Mouse (Mus musculus): ENCODE measurements around the gene Tigit.

The Tigit gene

GRCm38 (mm10) chr16:43663978-43664579, at the start of gene Tigit:
Gene Tigit (minus strand): TSS chr16:43664146.
- DNase-seq (ENCODE audit: low read depth, low spot score), result peak; percentile 11

- no peak for DNase-seq (ENCODE audit: low read depth, low spot score)
Observed at GRCm38 (mm10) chr16:43711361-43711760, 47.4 kb upstream of the Tigit start.

DNA sequence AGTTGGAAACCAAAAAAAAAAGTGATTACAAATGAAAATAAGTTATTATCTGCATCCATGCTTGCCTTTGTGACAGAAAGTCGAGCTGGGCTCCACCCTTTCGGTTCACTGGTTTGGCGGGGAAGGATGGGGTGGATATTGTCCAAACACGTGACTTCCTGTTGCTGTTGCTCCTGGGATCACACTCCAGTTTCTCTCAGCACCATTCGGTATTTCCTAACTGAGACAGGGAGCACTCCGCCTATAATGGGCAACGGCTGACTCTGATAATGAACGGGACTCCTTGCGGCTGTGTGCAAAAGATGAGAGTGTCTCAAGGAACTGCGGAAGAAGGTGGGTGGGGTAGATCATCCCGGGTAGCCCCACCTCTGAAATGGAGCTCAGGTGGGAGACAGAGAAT, 46.7 kb upstream of the Tigit start:
- peak; percentile 41 for DNase-seq (ENCODE audit: low read depth, low spot score)

DNA sequence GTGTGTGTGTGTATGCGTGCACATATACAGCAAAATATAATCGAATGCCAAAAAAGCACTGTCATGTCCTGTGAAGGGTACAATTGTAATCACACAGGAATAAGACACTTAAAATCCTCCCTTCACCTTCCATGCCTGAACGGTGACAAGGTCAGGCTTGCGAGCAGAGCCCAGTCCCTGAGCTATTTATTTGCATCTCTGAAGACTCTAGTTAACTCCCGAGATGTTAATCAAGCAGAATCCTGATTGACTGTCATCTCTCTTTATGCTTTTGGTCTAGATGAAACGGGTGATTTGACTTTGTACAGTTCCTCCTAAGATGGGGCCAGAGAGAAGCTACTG, 46.2 kb upstream of the Tigit start:
- DNase-seq (ENCODE audit: low read depth, low spot score), result no peak

DNA sequence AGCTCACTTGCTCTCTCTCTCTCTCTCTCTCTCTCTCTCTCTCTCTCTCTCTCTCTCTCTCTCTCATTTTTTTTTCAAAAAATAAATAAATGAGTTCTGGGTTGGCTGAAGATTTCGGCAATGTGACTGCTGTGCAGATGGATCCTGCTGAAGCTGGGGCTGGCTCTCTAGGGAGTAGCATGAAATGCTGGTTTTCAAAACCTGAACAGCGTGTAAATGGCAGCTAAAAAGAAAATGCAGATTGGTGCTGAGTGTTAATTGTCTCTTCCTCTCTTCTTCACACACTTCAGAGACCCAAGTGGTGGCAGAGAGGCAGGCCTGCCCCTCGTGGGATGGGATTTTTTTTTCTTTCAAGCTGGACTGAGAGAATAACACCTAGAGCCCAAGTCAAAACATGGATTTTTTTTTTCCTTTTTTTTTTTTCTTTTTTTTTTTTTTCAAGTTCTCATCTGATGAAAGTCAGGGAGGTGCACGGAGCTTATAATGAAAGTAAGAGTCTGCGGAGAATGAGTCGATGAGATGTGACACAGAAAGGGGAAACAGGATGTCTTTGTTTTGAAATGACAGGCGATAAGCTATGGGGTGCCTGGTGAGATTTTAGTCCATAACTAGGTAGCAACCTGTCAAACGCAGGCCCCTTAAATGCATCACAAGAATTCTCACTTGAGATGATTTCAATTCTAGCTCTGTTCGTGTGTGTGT, 45.6 kb upstream of the Tigit start:
- DNase-seq (ENCODE audit: low read depth, low spot score), result no peak

DNA sequence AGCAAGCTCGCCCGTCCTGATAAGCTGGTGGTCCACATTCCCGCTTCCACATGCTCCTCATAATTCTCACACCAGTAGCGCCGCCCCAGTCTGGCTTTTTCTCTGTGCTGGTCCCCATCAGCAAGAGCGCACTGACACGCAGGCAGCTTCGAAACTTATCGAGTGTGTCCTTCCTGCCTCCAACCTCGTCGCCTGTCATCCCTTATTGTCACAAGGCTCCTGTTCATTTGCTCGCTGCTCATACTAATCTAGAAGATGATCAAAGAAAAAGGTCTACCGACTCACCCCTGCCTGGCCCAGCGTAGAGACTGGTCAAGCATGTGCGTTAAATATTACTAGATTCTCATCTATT, 45.1 kb upstream of the Tigit start:
- no peak for DNase-seq (ENCODE audit: low read depth, low spot score)

- no peak for DNase-seq (ENCODE audit: low read depth, low spot score)
Observed at GRCm38 (mm10) chr16:43708335-43709061, 44.6 kb upstream of the Tigit start.

- no peak for DNase-seq (ENCODE audit: low read depth, low spot score)
Observed at GRCm38 (mm10) chr16:43701765-43702504, 38.0 kb upstream of the Tigit start.

- DNase-seq (ENCODE audit: low read depth, low spot score), result peak; percentile 48
Observed at GRCm38 (mm10) chr16:43700575-43700974, 36.6 kb upstream of the Tigit start.

GRCm38 (mm10) chr16:43698735-43699649, 35.0 kb upstream of the Tigit start:
- DNase-seq (ENCODE audit: low read depth, low spot score), result peak; percentile 81

GRCm38 (mm10) chr16:43697772-43698171, 33.8 kb upstream of the Tigit start:
- no peak for DNase-seq (ENCODE audit: low read depth, low spot score)

DNA sequence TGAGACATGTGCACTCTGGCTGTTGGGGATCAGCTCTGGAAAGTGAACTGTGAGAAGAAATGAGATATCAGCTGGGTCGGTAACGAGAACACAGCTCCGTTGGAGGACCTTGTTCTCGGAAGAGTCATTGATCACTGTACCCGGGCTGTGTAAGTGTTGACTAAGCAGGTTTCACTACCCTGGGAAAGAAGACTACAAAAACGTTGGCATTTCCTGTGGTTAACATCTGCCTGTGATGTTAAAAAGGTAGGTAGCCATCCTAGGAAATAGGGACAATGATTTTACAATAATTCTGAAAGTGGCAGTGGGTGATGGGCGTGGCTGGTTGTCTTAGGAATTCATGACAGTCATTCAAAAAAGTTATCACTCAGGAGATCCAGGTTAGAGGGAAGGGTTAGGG, 31.9 kb upstream of the Tigit start:
- no peak for DNase-seq (ENCODE audit: low read depth, low spot score)

DNA sequence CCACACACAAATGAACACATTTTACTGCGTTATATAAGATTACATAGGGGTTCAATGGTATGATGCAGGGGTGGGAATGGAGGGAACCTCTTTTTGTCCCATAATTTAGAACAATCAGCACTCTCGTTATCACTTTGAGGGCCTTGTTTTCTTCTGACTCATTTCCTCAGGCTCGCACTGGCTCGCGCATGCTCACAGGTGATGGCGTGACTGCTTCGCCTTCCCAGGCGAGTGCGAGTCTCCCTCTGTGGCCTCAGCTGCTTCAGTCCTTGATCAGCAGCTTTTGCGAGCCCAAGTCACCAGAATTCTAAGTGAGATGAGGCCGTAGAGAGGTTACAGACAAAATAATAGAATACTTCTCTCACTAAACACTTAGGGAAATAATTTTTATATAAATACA, 30.2 kb upstream of the Tigit start:
- DNase-seq (ENCODE audit: low read depth, low spot score), result no peak

GRCm38 (mm10) chr16:43692611-43693010, 28.7 kb upstream of the Tigit start:
- DNase-seq (ENCODE audit: low read depth, low spot score), result no peak

DNA sequence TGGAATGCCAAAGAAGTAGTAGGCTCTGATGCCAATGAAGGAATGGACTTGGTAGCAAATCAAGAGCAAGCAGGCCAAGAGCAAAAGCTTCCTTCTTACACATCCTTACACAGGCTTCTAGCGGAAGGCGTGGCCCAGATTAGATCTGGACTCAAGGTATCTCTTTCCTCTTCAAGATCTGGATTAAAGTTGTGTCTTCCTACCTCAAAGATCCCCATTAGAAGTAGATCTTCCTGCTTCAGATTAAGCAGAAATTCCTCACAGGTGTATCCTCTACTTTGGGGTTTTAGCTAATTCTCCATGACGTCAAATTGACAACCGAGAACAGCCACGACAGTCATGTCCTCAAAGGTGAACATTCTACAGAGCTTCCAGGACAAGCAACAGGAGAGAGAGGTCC, 27.8 kb upstream of the Tigit start:
- no peak for DNase-seq (ENCODE audit: low read depth, low spot score)

- DNase-seq (ENCODE audit: low read depth, low spot score), result no peak
Observed at GRCm38 (mm10) chr16:43690912-43691311, 27.0 kb upstream of the Tigit start.

DNA sequence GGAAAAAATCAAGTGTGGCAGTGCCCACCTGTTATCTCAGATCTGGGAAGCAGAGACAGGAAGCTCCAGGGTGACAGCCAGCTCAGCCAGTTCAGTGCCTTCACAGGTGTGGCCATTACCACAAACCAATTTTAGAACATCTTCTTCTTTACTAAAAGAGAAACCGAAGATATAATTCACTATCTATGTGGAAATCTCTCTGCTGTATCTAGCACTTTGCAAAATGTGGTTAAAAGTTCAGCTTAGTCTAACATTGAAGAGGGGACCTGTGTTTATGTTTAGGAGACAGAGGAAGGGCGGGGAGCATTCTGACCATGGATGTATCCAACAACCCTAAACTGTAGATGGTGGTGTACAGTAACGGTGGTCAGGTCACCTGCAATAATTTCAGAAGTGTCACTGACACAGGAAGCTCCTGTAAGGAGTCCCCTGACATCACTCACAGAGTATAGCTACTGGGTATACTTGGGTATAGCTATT, 26.3 kb upstream of the Tigit start:
- DNase-seq (ENCODE audit: low read depth, low spot score), result no peak

- DNase-seq (ENCODE audit: low read depth, low spot score), result no peak
Observed at GRCm38 (mm10) chr16:43687968-43688367, 24.0 kb upstream of the Tigit start.

DNA sequence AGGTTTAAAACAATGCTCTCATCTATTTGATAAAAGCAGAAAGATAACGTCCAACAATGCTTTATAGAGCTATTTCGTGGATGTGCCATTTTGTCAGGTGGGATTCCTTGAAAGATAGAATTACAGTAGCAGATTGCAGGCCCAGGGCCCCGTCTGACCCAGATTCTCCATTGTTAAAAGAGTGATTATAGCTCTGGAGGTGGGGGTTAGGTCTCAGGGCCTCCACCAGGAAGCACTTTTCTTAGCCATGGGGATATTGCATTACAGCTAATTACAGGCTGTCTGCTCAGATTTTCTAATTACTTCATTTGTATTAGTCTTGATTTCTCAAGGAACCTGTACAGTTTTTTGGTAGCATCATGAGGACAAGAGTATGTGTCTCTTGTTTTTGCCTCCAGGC, 10.5 kb upstream of the Tigit start:
- DNase-seq (ENCODE audit: low read depth, low spot score), result no peak

- DNase-seq (ENCODE audit: low read depth, low spot score), result no peak
Observed at GRCm38 (mm10) chr16:43672697-43673096, 8.8 kb upstream of the Tigit start.

DNA sequence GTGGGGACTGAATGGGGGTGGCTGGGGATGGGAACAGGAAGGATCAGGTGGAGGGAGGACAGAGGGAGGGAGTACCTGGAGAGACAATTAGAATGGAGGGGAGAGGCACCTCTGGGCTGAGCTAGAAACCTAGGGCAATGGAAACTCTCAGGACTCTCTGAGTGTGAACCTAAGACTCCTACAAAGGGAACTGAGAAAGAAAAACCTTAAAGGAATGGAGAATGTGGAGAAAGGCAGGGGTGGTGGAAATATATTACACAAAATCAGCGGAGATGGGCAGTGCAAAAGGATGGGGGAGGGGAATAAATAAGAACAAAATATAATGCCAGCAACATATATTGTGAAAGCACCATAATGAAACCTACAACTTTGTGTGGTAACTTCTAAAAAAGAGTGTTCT, 8.0 kb upstream of the Tigit start:
- DNase-seq (ENCODE audit: low read depth, low spot score), result no peak
